Mouse (Mus musculus) spleen, postnatal 14 days (tissue): ENCODE measurements around the gene Ppil1.

Source experiments
- DNase-seq, 2 experiments: peaks; one replicate each; pipeline ENCODE4 v3.0.0; 2021 to 2022; ENCODE audit warnings: low spot score in 2 of 2

The Ppil1 gene

GRCm38 (mm10) chr17:29263840-29264633 lies at the start of gene Ppil1:
Ppil1 (minus strand) TSS chr17:29264186.
- peak; percentile 67 to 73 for DNase-seq

GRCm38 (mm10) chr17:29313300-29313699 lies 49.3 kb upstream of the Ppil1 start:
- no peak for DNase-seq

- no peak for DNase-seq
Measured at GRCm38 (mm10) chr17:29312082-29312481, 48.1 kb upstream of the Ppil1 start.

GRCm38 (mm10) chr17:29311602-29312001 lies 47.6 kb upstream of the Ppil1 start:
- DNase-seq, result no peak

GRCm38 (mm10) chr17:29310056-29310623 lies 46.2 kb upstream of the Ppil1 start:
- no peak for DNase-seq

GRCm38 (mm10) chr17:29305871-29306270 lies 41.9 kb upstream of the Ppil1 start:
- DNase-seq, result no peak

GRCm38 (mm10) chr17:29305058-29305806 lies 41.2 kb upstream of the Ppil1 start:
- DNase-seq, result no peak

GRCm38 (mm10) chr17:29304376-29305057 lies 40.5 kb upstream of the Ppil1 start:
- DNase-seq, result peak in 1 of 2 experiments; percentile 41

- DNase-seq, result no peak
Measured at GRCm38 (mm10) chr17:29303856-29304255, 39.9 kb upstream of the Ppil1 start.

GRCm38 (mm10) chr17:29303087-29303486 lies 39.1 kb upstream of the Ppil1 start:
- DNase-seq, result peak in 1 of 2 experiments; percentile 38

GRCm38 (mm10) chr17:29302149-29302548 lies 38.2 kb upstream of the Ppil1 start:
- DNase-seq, result no peak

- DNase-seq, result no peak
Measured at GRCm38 (mm10) chr17:29301421-29301820, 37.4 kb upstream of the Ppil1 start.

- DNase-seq, result no peak
Measured at GRCm38 (mm10) chr17:29300926-29301325, 36.9 kb upstream of the Ppil1 start.

GRCm38 (mm10) chr17:29299282-29299681 lies 35.3 kb upstream of the Ppil1 start:
- no peak for DNase-seq

GRCm38 (mm10) chr17:29297813-29298212 lies 33.8 kb upstream of the Ppil1 start:
- no peak for DNase-seq

- DNase-seq, result no peak
Measured at GRCm38 (mm10) chr17:29297321-29297720, 33.3 kb upstream of the Ppil1 start.

GRCm38 (mm10) chr17:29295835-29296234 lies 31.8 kb upstream of the Ppil1 start:
- DNase-seq, result no peak

- DNase-seq, result no peak
Measured at GRCm38 (mm10) chr17:29293807-29294605, 30.0 kb upstream of the Ppil1 start.

GRCm38 (mm10) chr17:29292996-29293395 lies 29.0 kb upstream of the Ppil1 start:
- DNase-seq, result no peak

GRCm38 (mm10) chr17:29291793-29292192 lies 27.8 kb upstream of the Ppil1 start:
- DNase-seq, result no peak
